Mouse (Mus musculus): ENCODE results near the gene Reg1. TPM values are rescaled to one million over a fixed set of nuclear protein-coding genes. Genes with fewer than 3 reads are reported as not detected.

Gene Reg1
- total and polyA plus RNA-seq, 2 experiments from 2014 or later: not detected

- no peaks in the 10 kb centered on the region for H3K27me3 ChIP-seq (ENCODE audit: control insufficient read depth, insufficient read depth, low read length)
These were observed 24.7 kb downstream of the Reg1 start for GRCm38 (mm10) chr6:78447202-78447601.

GRCm38 (mm10) chr6:78448409-78448808 is 25.9 kb downstream of the Reg1 start:
- H3K27me3 ChIP-seq (ENCODE audit: control insufficient read depth, insufficient read depth, low read length): no peaks in the 10 kb centered on the region
- ATAC-seq (ENCODE audit: insufficient read depth, low read depth): no peak
- TF ChIP-seq CTCF (IDR thresholded peaks at IDR 0.05; ENCODE audit: low read depth): no peak
- no peak for TF ChIP-seq EP300 (IDR thresholded peaks at IDR 0.05; ENCODE audit: low read depth)

More at GRCm38 (mm10) chr6:78447202-78447601, 24.7 kb downstream of the Reg1 start:
- Histone ChIP-seq H3K27ac (ENCODE audit: low read depth) (no peak overlapping the region), H3K4me3 (ENCODE audit: low read depth, low read length) (no peak overlapping the region), H3K9me3 (replicated peaks; ENCODE audit: control insufficient read depth, low read length) (no peaks in the 10 kb centered on the region), H3K4me2 (ENCODE audit: low read depth, low read length) (no peak overlapping the region), H3K36me3 (replicated peaks; ENCODE audit: control insufficient read depth, insufficient read depth, low read length) (no peaks in the 10 kb centered on the region), H3K4me1 (ENCODE audit: control insufficient read depth, insufficient read depth) (no peaks in the 10 kb centered on the region), H3K9ac (replicated peaks; ENCODE audit: low read depth, low read length) (no peak overlapping the region)
- TF ChIP-seq EP300 (IDR thresholded peaks at IDR 0.05; ENCODE audit: low read depth) (no peak), CTCF (IDR thresholded peaks at IDR 0.05; ENCODE audit: low read depth) (no peak)
- 46% methylated on average over 1 of the region's 1 CpGs for WGBS
- ATAC-seq (ENCODE audit: insufficient read depth, low read depth): no peak
- no peak for DNase-seq (ENCODE audit: low spot score)

GRCm38 (mm10) chr6:78452804-78453203 is 30.3 kb downstream of the Reg1 start:
- H3K4me1 ChIP-seq (ENCODE audit: control insufficient read depth, insufficient read depth): no peaks in the 10 kb centered on the region
- no peak for ATAC-seq (ENCODE audit: insufficient read depth, low read depth)
- no peak overlapping the region for H3K27ac ChIP-seq (ENCODE audit: low read depth)
- TF ChIP-seq EP300 (IDR thresholded peaks at IDR 0.05; ENCODE audit: low read depth): no peak
- TF ChIP-seq CTCF (IDR thresholded peaks at IDR 0.05; ENCODE audit: low read depth): no peak
- 82% methylated on average over 2 of the region's 2 CpGs for WGBS
- DNase-seq (ENCODE audit: low spot score): no peak
- H3K9me3 ChIP-seq (replicated peaks; ENCODE audit: control insufficient read depth, low read length): no peaks in the 10 kb centered on the region
- no peak overlapping the region for H3K9ac ChIP-seq (replicated peaks; ENCODE audit: low read depth, low read length)
- H3K4me3 ChIP-seq (ENCODE audit: low read depth, low read length): no peak overlapping the region
- no peaks in the 10 kb centered on the region for H3K36me3 ChIP-seq (replicated peaks; ENCODE audit: control insufficient read depth, insufficient read depth, low read length)
- no peaks in the 10 kb centered on the region for H3K27me3 ChIP-seq (ENCODE audit: control insufficient read depth, insufficient read depth, low read length)
- no peak overlapping the region for H3K4me2 ChIP-seq (ENCODE audit: low read depth, low read length)

More at GRCm38 (mm10) chr6:78448409-78448808, 25.9 kb downstream of the Reg1 start:
- Histone ChIP-seq H3K27ac (ENCODE audit: low read depth) (no peak overlapping the region), H3K4me1 (ENCODE audit: control insufficient read depth, insufficient read depth) (no peaks in the 10 kb centered on the region), H3K36me3 (replicated peaks; ENCODE audit: control insufficient read depth, insufficient read depth, low read length) (no peaks in the 10 kb centered on the region), H3K4me3 (ENCODE audit: low read depth, low read length) (no peak overlapping the region), H3K9ac (replicated peaks; ENCODE audit: low read depth, low read length) (no peak overlapping the region), H3K4me2 (ENCODE audit: low read depth, low read length) (no peak overlapping the region), H3K9me3 (replicated peaks; ENCODE audit: control insufficient read depth, low read length) (no peaks in the 10 kb centered on the region)
- no peak for DNase-seq (ENCODE audit: low spot score)

- H3K4me2 ChIP-seq (ENCODE audit: low read depth, low read length): no peak overlapping the region
- ATAC-seq (ENCODE audit: insufficient read depth, low read depth) (no peak), DNase-seq (ENCODE audit: low spot score) (no peak)
- 46% methylated on average over 3 of the region's 3 CpGs for WGBS
- no peaks in the 10 kb centered on the region for H3K4me1 ChIP-seq (ENCODE audit: control insufficient read depth, insufficient read depth)
- H3K9me3 ChIP-seq (replicated peaks; ENCODE audit: control insufficient read depth, low read length): no peaks in the 10 kb centered on the region
- no peak overlapping the region for H3K4me3 ChIP-seq (ENCODE audit: low read depth, low read length)
- H3K27me3 ChIP-seq (ENCODE audit: control insufficient read depth, insufficient read depth, low read length): no peaks in the 10 kb centered on the region
- TF ChIP-seq EP300 (IDR thresholded peaks at IDR 0.05; ENCODE audit: low read depth) (no peak), CTCF (IDR thresholded peaks at IDR 0.05; ENCODE audit: low read depth) (no peak)
- no peaks in the 10 kb centered on the region for H3K36me3 ChIP-seq (replicated peaks; ENCODE audit: control insufficient read depth, insufficient read depth, low read length)
- no peak overlapping the region for H3K9ac ChIP-seq (replicated peaks; ENCODE audit: low read depth, low read length)
- H3K27ac ChIP-seq (ENCODE audit: low read depth): no peak overlapping the region
These were observed 37.8 kb downstream of the Reg1 start for GRCm38 (mm10) chr6:78460191-78460825.

- 49% methylated on average over 2 of the region's 2 CpGs for WGBS
- Histone ChIP-seq H3K4me2 (ENCODE audit: low read depth, low read length) (no peak overlapping the region), H3K4me1 (ENCODE audit: control insufficient read depth, insufficient read depth) (no peaks in the 10 kb centered on the region), H3K4me3 (ENCODE audit: low read depth, low read length) (no peak overlapping the region), H3K36me3 (replicated peaks; ENCODE audit: control insufficient read depth, insufficient read depth, low read length) (no peaks in the 10 kb centered on the region), H3K9me3 (replicated peaks; ENCODE audit: control insufficient read depth, low read length) (no peaks in the 10 kb centered on the region), H3K27ac (ENCODE audit: low read depth) (no peak overlapping the region), H3K27me3 (ENCODE audit: control insufficient read depth, insufficient read depth, low read length) (no peaks in the 10 kb centered on the region), H3K9ac (replicated peaks; ENCODE audit: low read depth, low read length) (no peak overlapping the region)
- ATAC-seq (ENCODE audit: insufficient read depth, low read depth): no peak
- no peak for DNase-seq (ENCODE audit: low spot score)
- TF ChIP-seq CTCF (IDR thresholded peaks at IDR 0.05; ENCODE audit: low read depth): no peak
- no peak for TF ChIP-seq EP300 (IDR thresholded peaks at IDR 0.05; ENCODE audit: low read depth)
These were observed 39.8 kb downstream of the Reg1 start for GRCm38 (mm10) chr6:78462360-78462759.

GRCm38 (mm10) chr6:78463266-78463665 is 40.8 kb downstream of the Reg1 start:
- H3K9me3 ChIP-seq (replicated peaks; ENCODE audit: control insufficient read depth, low read length): no peaks in the 10 kb centered on the region
- H3K27ac ChIP-seq (ENCODE audit: low read depth): no peak overlapping the region
- H3K4me3 ChIP-seq (ENCODE audit: low read depth, low read length): no peak overlapping the region
- no peak overlapping the region for H3K9ac ChIP-seq (replicated peaks; ENCODE audit: low read depth, low read length)
- TF ChIP-seq CTCF (IDR thresholded peaks at IDR 0.05; ENCODE audit: low read depth): no peak
- TF ChIP-seq EP300 (IDR thresholded peaks at IDR 0.05; ENCODE audit: low read depth): no peak
- DNase-seq (ENCODE audit: low spot score) (no peak), ATAC-seq (ENCODE audit: insufficient read depth, low read depth) (no peak)
- 69% methylated on average over 2 of the region's 2 CpGs for WGBS
- H3K4me1 ChIP-seq (ENCODE audit: control insufficient read depth, insufficient read depth): no peaks in the 10 kb centered on the region
- no peak overlapping the region for H3K4me2 ChIP-seq (ENCODE audit: low read depth, low read length)
- H3K36me3 ChIP-seq (replicated peaks; ENCODE audit: control insufficient read depth, insufficient read depth, low read length): no peaks in the 10 kb centered on the region
- no peaks in the 10 kb centered on the region for H3K27me3 ChIP-seq (ENCODE audit: control insufficient read depth, insufficient read depth, low read length)
